Mouse (Mus musculus) common myeloid progenitor, adult 5-6 weeks (primary cell): ENCODE measurements around the gene Zglp1. TPM values are rescaled to one million over a fixed set of nuclear protein-coding genes. Genes with fewer than 3 reads are reported as not detected.

Experiments
- ATAC-seq: replicated peaks from 2 replicates; pipeline ENCODE4 v1.8.0; 2016; ENCODE audit warnings: low read depth, mild to moderate bottlenecking, moderate TSS enrichment, inconsistent platforms; ENCODE audit not compliant: poor library complexity, severe bottlenecking
- total RNA-seq: library from RNA; stranded (forward); fragments of 200-1000, 187-1606 nt; gene quantifications from 2 replicates; pipeline ENCODE4 v1.2.3, GENCODE M21; 2017

The Zglp1 gene
- total RNA-seq, 1 experiment from 2014 or later: not detected

DNA sequence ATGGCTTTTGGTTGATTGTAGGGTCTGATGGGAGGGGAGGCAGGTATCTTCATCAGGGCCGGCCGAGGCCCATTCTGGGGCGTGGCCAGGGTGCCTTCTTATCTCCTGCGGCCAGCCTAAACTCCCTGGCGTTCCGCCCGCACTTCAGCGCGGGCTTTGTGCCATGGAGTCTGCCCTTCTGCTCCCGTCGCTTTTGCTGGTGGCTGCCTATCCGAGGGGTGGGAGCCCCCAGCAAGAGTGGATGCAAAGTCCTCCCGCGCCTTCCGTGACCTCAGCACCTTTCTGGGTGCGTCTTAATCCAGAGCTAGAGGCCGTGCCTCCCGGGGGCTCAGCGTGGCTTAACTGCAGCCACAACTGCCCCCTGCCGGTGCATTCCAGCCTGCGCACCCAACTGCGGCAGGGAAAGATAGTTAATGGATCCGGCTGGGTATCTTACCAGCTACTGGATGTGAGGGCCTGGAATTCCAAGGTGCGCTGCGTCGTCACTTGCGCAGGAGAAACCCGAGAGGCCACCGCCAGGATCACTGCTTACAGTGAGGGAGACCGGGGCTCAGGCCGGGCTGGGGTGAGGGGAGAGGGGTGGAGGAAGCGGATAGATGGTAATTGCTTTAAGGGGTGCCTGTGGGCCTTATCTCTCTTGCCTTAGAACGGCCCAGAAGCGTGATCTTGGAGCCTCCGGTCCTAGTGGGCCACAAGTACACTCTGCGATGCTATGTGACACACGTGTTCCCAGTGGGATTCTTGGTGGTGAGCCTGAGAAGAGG, 37.4 kb downstream of the Zglp1 start, which contains the start of gene Icam4:
Gene Icam4 (plus strand): TSS at position 83 of the 764 bp plus-strand sequence.
- peak; percentile 46 for ATAC-seq

DNA sequence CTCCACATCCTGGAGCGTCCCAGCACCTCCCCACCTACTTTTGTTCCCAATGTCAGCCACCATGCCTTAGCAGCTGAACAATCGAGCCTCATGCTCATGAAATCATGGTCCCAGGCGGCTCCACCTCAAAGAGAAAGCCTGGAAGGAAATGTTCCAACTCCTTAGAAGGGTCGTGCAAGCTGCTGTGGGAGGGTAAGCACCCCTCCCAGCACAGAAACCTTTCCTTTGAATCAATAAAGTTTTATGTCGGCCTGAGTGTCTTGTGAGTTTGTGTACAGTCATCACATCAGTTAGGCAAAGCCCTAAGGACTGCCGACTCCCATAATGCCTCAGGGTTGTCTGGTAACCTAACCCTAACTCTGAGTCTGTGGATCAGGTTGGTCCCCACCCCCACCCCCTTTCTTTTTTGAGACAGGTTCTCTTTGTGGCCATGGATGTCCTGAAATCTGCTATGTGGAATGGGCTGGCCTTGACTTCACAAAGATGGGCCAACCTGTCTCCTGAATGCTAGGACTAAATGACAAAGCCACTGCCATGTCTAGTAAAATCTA, 38.3 kb downstream of the Zglp1 start:
- no peak for ATAC-seq

DNA sequence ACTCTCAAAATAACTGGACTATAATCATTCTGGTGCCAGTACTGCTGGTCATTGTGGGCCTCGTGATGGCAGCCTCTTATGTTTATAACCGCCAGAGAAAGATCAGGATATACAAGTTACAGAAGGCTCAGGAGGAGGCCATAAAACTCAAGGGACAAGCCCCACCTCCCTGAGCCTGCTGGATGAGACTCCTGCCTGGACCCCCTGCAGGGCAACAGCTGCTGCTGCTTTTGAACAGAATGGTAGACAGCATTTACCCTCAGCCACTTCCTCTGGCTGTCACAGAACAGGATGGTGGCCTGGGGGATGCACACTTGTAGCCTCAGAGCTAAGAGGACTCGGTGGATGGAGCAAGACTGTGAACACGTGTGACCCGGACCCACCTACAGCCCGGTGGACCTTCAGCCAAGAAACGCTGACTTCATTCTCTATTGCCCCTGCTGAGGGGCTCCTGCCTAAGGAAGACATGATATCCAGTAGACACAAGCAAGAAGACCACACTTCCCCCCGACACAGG, 39.1 kb downstream of the Zglp1 start:
- ATAC-seq: no peak

DNA sequence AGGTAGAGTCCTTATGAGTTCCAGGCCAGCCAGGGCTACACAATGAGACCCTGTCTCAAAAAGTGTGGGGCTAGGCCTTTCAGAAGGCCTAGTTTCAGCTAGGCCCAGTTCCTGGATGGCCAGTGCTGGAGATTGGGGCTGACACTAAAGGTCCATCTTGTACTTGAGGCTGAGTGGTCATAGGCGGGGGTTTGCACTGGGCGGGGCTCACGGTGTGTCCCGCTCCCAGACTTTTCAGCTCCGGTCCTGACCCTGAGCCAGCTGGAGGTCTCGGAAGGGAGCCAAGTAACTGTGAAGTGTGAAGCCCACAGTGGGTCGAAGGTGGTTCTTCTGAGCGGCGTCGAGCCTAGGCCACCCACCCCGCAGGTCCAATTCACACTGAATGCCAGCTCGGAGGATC, 40.0 kb downstream of the Zglp1 start:
- no peak for ATAC-seq

DNA sequence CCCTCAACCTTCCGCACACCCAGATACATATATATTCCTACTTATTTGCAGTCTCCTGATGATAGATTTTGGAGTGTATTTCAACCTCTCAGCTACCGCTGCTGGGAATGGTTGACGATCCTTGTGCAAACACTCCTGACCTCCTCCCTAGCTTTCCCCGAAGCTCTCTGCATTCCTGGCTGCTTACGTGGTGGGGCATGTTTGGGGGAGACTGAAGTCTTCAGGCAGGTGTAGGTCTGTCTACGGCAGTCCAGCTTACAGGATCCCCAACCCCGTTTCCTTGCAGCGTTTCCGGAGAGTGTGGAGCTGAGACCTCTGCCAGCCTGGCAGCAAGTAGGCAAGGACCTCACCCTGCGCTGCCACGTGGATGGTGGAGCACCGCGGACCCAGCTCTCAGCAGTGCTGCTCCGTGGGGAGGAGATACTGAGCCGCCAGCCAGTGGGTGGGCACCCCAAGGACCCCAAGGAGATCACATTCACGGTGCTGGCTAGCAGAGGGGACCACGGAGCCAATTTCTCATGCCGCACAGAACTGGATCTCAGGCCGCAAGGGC, 41.6 kb downstream of the Zglp1 start:
- ATAC-seq: no peak

DNA sequence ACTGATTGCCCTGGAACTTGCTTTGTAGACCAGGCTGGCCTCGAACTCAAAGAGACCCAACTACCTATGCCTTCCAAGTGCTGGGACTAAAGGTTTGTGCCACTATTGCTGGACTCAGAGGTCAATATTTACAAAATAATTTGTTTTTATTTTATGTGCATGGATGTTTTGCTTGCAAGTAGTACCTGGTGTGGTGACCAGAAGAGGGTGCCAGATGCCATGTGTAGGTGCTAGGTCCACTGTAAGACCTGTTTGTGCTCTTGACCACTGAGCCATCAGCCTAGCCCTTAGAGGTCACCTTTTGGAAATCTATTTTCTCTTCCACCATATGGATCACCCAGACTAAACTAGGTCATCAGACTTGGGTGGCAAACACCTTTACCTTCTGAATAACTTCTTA, 44.2 kb downstream of the Zglp1 start:
- no peak for ATAC-seq

DNA sequence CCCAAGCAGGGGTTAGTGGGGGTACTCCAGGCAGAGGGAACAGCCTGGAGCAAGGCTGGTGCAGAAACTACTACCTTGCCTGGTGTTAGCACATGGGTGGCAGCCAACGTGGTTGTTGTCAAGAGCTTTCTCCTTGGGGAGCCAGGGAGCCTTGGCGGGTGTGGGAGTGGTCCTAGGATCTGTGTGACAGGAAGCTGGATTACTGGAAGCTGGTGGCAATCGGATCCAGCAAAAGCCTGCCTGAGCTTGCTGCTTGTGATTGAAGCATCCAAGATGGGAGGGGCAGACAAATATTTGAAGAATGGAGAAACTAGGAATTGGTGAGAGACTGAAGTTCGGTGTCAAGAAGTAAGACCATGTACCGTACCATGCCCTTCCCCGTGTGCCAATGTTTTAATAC, 44.6 kb downstream of the Zglp1 start:
- ATAC-seq: no peak

DNA sequence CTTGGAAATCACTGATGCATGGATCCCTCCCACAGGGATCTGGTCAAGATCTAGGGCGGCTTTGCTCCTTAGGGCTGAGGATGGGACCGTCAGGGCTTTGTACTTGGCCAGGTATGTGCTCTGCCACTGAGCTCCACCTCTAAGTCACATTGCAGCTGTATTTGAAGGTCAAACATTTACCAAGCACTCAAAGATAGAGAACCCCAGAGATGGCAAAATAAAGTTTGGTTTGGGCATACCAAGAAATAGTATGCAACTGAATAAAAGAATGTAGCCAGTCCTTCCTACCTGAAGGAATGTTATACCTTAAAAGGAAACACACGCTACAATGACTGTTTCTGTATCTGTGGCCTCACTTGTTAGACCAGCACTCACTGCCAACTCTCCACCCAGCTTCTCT, 45.5 kb downstream of the Zglp1 start:
- ATAC-seq: no peak

DNA sequence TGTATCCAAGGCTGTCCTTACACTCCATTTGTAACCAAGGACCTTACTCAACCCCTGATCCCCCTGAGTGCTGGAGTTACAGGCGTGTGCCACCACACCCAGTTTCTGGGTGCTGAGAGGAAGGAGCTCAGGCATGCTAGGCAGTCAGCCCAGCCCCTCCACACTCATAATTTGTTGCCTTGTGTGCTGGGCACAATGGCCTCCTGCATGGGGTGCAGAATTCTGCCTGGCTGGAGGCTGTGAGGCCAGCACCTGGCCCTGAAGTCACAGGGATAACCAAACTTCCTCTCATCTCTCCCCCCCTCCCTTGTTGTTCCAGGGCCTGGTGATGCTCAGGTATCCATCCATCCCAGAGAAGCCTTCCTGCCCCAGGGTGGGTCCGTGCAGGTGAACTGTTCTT, 48.3 kb downstream of the Zglp1 start:
- ATAC-seq: no peak

DNA sequence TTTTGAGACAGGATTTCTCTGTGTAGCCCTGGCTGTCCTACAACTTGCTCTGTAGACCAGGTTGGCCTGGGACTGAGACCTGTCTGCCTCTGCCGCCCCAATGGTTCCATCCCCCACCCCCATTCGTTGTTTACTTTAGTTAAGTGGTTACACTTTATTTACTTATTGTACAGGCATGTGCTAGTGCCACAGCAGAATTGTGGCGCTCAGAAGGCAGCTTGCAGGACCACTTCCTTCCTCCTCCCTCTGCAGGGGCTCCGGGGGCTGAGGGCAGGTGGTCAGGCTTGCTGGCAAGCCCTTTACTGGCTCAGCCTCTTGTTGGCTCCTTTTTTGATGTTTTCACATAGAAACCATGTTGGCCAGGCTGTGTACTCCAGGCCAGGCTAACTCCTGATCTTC, 49.7 kb downstream of the Zglp1 start:
- ATAC-seq: 0 out of 2 replicates have a peak, but pooled peaks have one; percentile 9

DNA sequence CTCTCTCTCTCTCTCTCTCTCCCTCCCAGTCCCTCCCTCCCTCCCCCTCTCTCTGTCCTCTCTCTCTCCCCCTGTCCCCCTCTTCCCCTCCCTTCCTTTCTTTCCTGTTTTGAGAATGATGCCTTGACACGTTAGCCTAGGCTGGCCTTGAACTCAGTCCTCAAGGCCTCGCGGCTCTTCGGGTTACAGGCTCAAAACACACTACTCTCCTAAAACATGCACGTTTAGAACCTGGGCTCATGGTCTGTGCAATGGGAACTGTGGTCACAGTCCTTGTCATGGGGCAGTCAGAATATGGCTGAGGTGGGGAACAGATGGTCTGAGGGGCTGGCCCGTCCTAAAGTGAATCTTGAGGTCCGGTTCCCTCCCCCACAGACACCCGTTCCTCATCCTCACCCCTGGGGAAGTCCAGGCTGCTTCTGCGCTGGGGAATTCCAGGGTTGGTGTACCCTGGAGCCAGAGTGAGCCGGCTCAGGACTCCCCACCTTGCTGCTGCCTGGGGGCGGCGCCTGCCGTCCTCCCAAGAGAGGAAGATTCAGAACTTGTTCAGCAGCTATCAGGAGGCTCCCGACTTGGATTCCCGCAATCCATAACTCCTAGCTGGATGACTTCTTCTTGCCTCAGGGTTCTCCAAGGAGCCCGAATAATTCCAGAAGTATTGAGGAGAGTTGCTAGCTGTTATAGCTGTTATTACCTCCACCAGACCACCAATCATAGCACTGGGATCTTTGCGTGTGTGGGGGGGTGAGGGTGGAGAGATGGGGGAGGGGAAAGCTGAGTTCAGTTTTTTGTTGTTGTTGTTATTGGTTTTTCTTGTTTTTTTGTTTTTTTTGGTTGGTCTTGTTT, 50.3 kb downstream of the Zglp1 start:
- ATAC-seq: 0 out of 2 replicates have a peak, but pooled peaks have one; percentile 9

DNA sequence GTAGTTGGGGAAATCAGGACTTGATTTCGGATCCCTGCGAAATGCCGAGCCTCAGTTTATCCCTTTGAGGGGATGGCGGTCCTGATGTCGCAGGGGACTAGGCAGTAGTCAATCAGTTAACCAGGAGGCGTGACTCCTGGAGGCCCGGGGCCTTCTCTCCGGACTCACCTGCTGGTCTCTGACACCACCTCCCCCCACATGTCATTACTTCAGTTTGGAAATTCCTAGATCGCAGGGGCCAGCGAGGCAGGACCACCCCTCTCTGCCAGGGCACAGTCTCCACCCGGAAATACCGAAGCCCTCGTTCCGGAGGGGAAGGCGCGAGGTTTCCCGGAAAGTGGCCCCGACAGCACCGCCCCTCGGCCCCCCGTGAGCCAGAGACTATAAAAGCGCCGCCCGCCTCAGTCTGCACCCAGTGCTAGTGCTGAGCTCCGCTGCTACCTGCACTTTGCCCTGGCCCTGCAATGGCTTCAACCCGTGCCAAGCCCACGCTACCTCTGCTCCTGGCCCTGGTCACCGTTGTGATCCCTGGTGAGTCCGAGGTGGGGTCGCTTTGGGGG, 51.2 kb downstream of the Zglp1 start, which contains the start of gene Icam1:
Gene Icam1 (plus strand): TSS at position 415 of the 560 bp plus-strand sequence.
- ATAC-seq: peak; percentile 48

DNA sequence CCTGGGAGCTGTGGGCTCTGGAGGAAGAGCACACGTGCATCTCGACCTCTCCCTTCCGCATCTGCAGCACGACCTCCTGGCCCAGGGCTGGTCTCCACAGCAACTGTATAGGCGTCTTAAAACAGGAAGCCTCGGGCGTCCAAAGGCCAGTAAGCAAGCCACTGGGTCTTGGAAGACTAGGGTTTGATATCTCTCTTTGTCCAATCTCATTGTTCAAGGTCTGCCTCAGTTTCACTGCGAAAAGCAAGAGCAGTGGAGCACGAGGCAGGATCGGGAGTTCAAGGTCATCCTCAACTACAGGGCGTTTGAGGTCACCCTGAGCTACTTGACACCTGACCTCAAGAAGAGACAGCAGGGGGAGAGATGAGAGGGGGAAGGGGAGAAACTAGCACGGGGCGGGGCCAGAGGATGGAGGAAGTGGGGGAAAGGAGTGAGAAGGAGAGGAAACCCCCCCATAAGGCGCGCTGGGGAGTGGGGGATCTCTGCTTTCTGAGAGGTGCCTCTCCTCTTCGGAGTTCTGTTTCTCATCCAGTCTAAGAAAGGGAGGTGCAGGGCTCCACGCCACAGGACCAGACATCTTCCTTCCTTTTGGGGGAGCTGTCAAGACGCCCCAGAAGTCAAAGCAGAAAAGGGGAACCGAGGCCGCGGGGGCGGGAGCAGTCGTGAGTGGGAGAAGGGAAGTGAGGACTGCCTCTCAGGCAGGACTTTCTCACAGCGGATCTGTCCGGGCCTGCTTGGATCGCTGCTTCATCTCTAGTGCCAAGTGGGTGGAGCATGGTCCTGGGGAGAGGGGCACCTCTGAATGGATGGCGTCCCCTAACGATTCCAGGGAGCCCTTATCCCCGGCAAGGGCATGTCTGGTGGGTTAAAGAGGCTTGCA, 52.0 kb downstream of the Zglp1 start:
- peak; percentile 75 for ATAC-seq

Other genes with a start within 250 kb of the Zglp1 start
- gene Rdh8, start 248.6 kb downstream of the Zglp1 start, total RNA-seq: not detected in 2 replicates
- gene A230050P20Rik, start 198.5 kb downstream of the Zglp1 start, total RNA-seq: 25.7 and 27.9 TPM in 2 replicates
- gene Angptl6, start 187.4 kb downstream of the Zglp1 start, total RNA-seq: 0.50 and 1.7 TPM in 2 replicates
- gene Ppan, start 178.9 kb downstream of the Zglp1 start, total RNA-seq: 140 and 152 TPM in 2 replicates
- gene Eif3g, start 168.5 kb downstream of the Zglp1 start, total RNA-seq: 188 and 215 TPM in 2 replicates
- gene Dnmt1, start 107.2 kb downstream of the Zglp1 start, total RNA-seq: 271 and 309 TPM in 2 replicates
- gene S1pr2, start 90.3 kb downstream of the Zglp1 start, total RNA-seq: 1.4 and 2.2 TPM in 2 replicates
- gene Mrpl4, start 64.4 kb downstream of the Zglp1 start, total RNA-seq: 33.0 and 35.8 TPM in 2 replicates
- 9.1 and 14.8 TPM in 2 replicates for gene Icam1, start 51.1 kb downstream of the Zglp1 start, total RNA-seq
- 11.5 and 28.9 TPM in 2 replicates for gene Icam4, start 37.7 kb downstream of the Zglp1 start, total RNA-seq
- gene Icam5, start 35.0 kb downstream of the Zglp1 start, total RNA-seq: not detected in 2 replicates
- gene Gm49373, start 6.0 kb upstream of the Zglp1 start, total RNA-seq: not detected in 2 replicates
- 48.3 and 54.3 TPM in 2 replicates for gene Fdx1l, start 6.5 kb upstream of the Zglp1 start, total RNA-seq
- gene Gm38431, start 24.9 kb upstream of the Zglp1 start, total RNA-seq: 4.4 and 8.4 TPM in 2 replicates
- 30.2 and 38.9 TPM in 2 replicates for gene Raver1, start 24.9 kb upstream of the Zglp1 start, total RNA-seq
- 11.8 and 13.8 TPM in 2 replicates for gene Tyk2, start 64.2 kb upstream of the Zglp1 start, total RNA-seq
- gene Cdc37, start 82.9 kb upstream of the Zglp1 start, total RNA-seq: 348 and 349 TPM in 2 replicates
- 5.4 and 10.9 TPM in 2 replicates for gene Pde4a, start 98.6 kb upstream of the Zglp1 start, total RNA-seq
- 35.4 and 38.3 TPM in 2 replicates for gene Keap1, start 172.3 kb upstream of the Zglp1 start, total RNA-seq
- 0.09 TPM in 1 of 2 replicates, not detected in the other for gene S1pr5, start 181.3 kb upstream of the Zglp1 start, total RNA-seq
- 6.1 and 14.8 TPM in 2 replicates for gene Atg4d, start 198.2 kb upstream of the Zglp1 start, total RNA-seq
- 55.2 and 64.0 TPM in 2 replicates for gene Kri1, start 220.9 kb upstream of the Zglp1 start, total RNA-seq
- 8.4 and 25.3 TPM in 2 replicates for gene Cdkn2d, start 224.3 kb upstream of the Zglp1 start, total RNA-seq
- 0.37 and 2.5 TPM in 2 replicates for gene Ap1m2, start 245.2 kb upstream of the Zglp1 start, total RNA-seq